Mouse (Mus musculus) lung, postnatal 0 days (tissue): ENCODE results near the gene Efcab6.

ENCODE experiments used
- CTCF ChIP-seq: IDR thresholded peaks from 2 replicates; pipeline ENCODE4 v1.5.1; 2016; ENCODE audit warnings: antibody characterized with exemption, mild to moderate bottlenecking
- EP300 ChIP-seq: IDR thresholded peaks from 2 replicates; pipeline ENCODE4 v1.6.1; 2016; ENCODE audit warnings: antibody characterized with exemption, mild to moderate bottlenecking, control low read depth

GRCm38 (mm10) chr15:84024851-84025250 is 40.3 kb downstream of the Efcab6 start:
- TF ChIP-seq CTCF = no peak
- no peak for TF ChIP-seq EP300
